Mouse (Mus musculus) heart, postnatal 0 days (tissue): Measurements from ENCODE around the gene Crat.

Experiments used
- CTCF ChIP-seq: IDR thresholded peaks from 2 replicates; pipeline ENCODE4 v1.5.1; 2016; ENCODE audit warnings: antibody characterized with exemption, control low read depth, low read depth
- EP300 ChIP-seq: IDR thresholded peaks from 2 replicates; pipeline ENCODE4 v1.6.1; 2016; ENCODE audit warnings: antibody characterized with exemption, low read depth

- TF ChIP-seq CTCF: no peak
- TF ChIP-seq EP300: no peak
These were observed 22.8 kb downstream of the Crat start for GRCm38 (mm10) chr2:30392577-30393369.
